Mouse (Mus musculus) frontal cortex, adult 2 months (tissue): Measurements from ENCODE around the gene Zfp768. TPM values are rescaled to one million over a fixed set of nuclear protein-coding genes. Genes with fewer than 3 reads are reported as not detected.
A peak's percentile ranks its signal among the peaks of the same experiment; 100 is the strongest.
"Not testable (repeated sequence)": the region's sequence is repeated elsewhere in the genome, so short reads cannot be mapped to it uniquely, and the experiment has no call there.

ENCODE experiments used
- DNase-seq, 2 experiments: peaks; one replicate each; pipeline ENCODE4 v3.0.0; 2022; ENCODE audit warnings: low spot score in 1 of 2; ENCODE audit errors: extremely low spot score in 1 of 2
- polyA plus RNA-seq: library from polyadenylated mRNA; depleted of rRNA; stranded (reverse); fragments of >200 nt; gene quantifications from 2 replicates; pipeline ENCODE4 v1.2.3, GENCODE M21; 2012; rRNA removed

The Zfp768 gene
- 14.8 and 16.2 TPM in 2 replicates for polyA plus RNA-seq

DNA sequence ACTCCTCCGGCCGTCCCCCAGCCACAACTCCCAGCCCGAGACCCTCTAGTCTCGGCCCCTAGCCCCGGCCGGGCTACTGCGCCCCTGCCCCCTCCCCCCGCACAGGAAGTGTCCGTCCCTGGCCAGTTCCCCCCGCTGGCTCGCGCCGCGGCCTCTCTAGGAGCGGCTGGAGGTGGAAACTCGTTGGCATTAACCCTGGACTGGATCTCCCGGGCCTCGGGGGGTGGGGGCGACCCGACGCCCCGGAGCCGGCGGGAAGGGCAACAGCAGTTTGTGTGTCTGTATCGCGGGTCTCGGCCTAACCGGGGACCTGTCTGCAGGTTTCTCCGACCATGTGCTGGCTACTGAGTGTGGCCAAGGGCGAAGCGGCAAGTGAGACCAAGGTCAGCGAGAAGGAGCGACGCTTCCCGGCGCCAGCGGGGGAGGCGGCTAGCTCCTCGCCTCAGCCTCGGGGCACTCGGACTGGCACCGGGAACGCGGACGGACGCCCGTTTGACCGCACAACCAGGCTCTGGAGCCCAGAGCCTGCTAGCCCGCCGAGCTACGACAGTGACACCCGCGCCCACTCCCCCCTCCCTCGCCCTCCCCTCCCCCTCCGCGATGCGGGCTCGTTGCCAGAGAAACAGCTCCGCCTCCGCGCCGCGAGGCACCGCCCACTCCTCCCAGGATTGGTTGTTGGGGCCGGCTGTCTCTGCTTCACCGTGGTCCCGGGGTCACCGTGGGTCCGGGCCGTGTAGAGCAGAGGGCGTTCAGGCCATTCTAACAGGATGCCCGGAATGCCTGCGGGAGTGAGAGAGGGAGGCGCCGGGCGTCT, at the start of gene Zfp768:
TSS of gene Zfp768 (minus strand) at position 78 of the 814 bp plus-strand sequence.
- DNase-seq, result peak; percentile 54 to 83

DNA sequence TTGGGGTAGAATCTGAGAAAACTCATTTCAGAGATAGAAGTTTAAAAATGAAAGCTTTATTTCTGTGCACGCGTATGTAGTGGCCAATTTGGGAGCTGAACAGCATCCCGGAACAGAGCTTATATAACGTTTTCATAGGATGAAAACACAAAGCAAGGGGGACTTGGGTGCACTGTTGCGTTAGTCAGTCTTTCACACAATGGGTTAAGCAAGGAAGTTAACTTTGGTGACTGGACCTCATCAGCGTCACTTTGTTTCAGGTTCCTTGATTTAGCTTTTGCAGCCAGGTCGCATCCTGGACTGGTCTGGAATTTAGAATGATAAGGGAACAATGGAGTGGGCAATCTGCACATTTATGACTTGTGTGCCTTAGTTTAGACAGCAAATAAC, 48.5 kb upstream of the Zfp768 start:
- no peak for DNase-seq

DNA sequence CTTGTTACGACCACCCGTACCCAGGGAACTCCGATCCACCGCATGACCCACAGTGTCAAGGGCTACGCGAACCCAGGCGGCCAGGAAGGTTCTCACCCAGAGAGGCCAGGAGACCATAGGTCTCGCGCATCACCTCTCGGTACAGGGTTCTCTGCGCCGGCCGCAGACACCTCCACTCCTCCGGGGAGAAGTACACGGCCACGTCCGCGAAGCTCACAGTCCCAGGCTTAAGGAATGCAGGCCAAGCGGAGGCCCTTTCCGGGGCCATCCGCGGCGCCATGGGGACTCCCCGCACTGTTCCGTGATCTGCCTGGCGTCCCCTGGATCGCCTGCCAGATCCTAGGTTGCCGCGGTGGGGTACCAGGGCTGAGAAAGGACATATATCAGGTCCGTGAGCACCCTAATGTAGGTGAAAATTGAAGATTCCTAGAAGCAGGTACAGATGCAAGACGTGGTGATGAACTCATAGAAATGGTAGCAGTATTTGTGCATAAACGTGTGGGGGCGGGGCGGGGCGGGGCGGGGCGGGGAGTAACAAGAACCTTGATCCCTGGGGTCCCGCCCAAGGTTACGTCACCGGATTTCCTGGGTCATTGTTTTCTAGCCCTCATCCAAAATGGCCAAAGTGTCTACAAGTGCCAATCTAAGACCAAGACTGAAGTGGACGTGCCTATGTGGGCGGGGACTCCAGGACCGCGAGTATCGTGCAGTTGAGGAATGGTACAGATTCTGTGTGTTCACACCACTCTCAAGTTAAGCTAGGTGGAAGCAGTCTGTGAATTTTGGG, 48.0 kb upstream of the Zfp768 start, which contains the start of gene E430018J23Rik:
TSS of gene E430018J23Rik (minus strand) at position 473 of the 787 bp plus-strand sequence.
- DNase-seq, result peak; percentile 97 to 99

DNA sequence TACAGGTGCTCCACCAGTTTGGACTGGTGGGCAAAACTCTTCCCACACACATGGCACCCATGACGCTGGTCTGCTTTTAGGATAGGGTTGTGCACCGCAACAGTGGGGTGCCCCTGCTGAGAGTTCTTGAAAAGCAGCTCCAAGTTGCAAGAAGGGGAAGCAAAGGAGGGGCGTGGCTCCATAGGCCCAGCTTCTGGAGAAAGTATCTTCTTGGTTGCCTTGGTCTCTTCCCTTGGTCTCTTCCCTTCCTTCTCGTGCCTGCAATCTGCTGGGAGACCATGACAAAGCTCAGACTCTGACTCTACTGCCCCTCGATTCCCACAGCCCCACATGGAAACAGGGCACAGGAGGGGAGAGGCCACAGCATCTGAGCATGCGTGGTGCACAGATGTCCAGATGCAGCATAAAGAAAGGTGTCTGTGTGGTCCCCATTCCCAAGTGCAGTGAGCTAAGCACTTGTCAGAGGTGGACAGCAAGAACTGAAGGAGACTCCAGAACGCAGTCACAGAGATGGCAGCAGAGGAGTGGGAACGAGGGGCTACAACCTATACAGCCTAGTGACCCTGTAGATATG, 46.9 kb upstream of the Zfp768 start:
- DNase-seq, result no peak

DNA sequence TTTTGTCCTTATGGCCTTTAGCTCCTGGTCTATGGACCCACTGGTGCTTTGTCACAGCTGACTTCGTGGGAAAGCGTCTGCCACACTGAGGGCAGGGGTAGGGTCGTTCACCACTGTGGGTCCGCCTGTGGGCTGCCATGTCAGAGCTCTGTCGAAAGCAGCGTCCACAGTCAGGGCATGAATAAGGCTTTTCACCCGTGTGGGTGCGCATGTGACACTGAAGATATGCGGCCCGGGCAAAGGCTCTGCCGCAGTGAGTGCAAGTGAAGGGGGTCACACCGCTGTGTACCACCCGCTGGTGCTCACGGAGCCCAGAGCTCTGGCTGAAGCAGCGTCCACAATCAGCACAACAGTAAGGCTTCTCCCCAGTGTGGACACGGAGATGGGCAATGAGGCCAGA, 46.1 kb upstream of the Zfp768 start:
- no peak for DNase-seq

DNA sequence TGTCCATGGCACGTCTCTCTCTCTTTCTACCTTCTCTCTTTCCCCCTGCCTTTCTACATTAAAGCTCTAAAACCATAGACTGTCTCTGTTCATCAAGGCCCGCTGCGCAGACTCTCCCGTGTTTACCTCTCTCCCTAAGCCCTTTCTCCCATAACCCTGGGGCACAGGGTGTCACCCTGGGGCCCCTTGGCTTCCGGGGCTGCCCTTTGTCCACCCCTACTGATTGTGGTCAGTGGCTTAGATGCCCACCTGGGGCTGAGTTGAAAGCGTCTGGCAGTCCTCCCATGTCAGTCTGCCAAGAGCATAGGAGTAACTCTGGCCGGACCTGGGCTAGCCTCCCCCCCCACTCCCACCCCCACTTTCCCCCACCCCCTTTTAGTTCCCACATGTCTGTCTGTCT, 44.9 kb upstream of the Zfp768 start:
- DNase-seq, result no peak

DNA sequence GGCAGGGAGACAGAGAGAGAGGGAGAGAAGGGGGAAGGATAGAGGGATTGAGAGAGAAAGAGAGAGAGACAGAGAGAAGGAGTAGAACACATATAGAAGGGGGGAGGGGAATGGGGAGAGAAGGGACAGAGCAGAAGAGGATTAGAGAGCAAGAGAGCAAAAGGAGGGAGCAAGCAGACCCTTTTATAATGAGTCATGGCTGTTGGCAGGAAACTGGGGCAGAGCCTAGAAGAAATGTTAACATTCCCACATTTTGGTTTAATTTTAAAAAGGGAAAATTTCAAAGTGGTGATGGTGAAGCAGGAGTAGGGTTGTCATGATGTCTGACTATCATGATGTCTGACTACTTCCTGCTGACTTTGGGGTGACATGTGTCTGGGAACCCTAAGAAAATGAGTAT, 42.8 kb upstream of the Zfp768 start:
- not testable (repeated sequence) for DNase-seq

DNA sequence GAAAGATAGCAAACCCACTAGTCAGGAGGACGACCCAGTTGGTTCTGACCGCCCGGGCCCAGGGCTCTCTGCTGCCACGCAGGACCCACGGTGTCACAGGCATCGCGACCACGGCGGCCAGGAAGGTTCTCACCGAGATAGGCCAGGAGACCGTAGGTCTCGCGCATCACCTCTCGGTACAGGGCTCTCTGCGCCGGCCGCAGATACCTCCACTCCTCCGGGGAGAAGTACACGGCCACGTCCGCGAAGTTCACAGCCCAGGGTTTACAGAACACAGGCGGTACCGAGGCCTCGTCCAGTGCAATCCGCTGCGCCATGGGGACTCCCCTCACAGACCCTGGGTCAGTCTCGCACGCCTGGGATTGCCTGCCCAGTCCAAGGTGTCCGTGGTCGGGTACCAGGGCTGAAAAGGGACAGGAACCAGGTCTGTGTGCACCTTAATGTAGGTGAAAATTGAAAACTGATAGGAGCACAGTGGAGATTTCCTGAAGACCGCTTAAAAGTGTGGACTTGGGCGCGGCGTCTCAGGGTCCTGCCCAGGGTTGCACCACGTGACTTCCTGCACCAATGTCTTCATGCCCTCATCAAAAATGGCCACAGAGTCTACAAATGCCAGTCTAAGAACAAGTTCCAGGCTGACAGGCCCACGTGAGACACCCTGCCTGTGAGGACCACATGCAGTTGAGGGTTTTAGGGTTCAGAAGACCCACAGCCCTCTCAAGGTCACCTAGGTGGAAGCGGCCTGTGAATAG, 41.4 kb upstream of the Zfp768 start, which contains the start of gene 9130019O22Rik:
TSS of gene 9130019O22Rik (minus strand) at position 526 of the 752 bp plus-strand sequence.
- DNase-seq, result peak; percentile 89 to 97

DNA sequence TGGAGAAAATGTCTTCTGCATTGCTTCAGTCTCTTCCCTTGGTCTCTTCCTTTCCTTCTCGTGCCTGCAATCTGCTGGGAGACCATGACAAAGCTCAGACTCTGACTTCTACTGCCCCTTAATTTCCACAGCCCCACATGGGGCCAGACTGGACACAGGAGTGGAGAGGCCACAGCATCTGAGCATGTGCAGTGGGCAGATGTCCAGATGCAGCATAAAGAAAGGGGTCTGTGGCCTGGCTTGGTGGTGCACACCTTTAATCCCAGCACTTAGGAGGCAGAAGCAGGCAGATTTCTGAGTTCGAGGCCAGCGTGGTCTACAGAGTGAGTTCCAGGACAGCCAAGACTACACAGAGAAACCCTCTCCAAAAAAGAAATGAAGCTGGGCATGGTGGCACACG, 40.2 kb upstream of the Zfp768 start:
- DNase-seq, result not testable (repeated sequence)

DNA sequence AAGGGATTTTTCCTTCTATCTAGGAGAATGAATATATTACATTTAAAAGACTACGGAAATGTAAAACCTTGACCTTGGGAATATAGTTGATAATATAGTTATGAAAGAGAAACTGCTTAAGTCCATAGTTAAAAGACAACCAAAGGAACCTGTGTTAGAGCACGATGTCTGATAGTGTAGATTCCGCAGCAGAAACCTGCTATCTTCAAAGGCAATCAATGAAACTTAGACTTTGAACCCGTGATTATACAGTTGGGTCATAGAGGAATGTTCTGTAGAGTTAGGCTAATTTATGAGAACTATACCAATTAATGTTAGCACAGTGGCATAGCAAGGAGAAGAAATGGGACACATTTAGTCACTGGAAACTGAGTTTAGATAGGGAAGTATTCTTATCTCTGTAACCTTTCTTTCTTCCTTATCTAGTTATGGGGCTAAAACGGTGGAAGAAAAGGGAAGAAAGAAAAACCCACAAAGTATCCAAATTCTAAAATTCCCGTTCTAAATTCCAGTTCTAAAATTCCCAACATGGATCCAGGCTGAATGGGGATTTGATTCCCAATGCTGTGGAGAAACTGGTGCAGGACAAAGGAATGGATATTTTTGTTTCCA, 33.0 kb upstream of the Zfp768 start:
- no peak for DNase-seq

DNA sequence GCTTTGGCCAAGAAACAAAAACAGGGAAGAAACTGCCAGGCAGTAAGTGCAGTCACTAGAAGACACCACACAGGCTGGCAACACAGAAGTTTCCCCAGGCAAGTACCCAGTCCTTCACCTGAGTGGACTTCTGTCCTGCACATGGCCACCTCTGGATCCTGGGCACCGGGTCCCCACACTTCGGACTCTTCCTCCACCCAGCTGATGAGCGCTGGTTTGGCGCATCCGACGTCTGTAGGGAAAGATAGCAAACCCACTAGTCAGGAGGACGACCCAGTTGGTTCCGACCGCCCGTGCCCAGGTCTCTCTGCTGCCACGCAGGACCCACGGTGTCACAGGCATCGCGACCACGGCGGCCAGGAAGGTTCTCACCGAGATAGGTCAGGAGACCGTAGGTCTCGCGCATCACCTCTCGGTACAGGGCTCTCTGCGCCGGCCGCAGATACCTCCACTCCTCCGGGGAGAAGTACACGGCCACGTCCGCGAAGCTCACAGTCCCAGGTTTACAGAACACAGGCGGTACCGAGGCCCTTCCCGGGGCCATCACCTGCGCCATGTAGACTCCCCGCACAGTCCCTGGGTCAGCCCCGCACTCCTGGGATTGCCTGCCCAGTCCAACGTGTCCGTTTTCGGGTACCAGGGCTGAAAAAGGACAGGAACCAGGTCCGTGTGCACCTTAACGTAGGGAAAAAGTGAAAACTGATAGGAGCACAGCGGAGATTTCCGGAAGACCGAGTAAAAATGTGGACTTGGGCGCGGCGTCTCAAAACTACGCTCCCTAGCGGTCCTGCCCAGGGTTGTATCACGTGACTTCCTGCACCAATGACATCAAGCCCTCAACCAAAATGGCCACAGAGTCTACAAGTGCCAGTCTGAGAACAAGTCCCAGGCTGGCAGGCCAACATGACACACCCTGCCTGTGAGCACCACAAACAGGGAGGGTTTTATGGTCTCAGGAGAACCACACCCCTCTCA, 30.2 kb upstream of the Zfp768 start, which contains the start of gene Zfp747:
TSS of gene Zfp747 (minus strand) at position 780 of the 975 bp plus-strand sequence.
- DNase-seq, result peak; percentile 90 to 97

DNA sequence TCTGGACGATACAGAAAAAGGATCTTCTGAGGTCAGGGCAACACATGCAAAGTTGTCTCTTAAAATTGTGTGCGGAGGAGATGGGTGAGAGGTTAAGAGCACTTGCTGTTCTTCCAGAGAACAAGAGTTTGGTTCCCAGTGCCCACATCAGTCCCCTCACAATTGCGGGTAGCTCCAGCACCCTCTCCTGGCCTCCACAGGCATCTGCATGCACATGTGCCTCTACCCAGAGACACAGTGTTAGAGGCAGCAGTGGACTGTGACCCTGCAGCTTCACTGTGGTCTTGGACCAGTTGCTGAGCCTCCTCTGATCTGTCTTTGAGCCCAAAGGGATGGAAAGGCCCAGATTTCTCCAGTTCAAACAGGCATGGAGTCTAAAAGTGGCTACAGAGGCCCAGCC, 26.5 kb upstream of the Zfp768 start:
- DNase-seq, result not testable (repeated sequence)

DNA sequence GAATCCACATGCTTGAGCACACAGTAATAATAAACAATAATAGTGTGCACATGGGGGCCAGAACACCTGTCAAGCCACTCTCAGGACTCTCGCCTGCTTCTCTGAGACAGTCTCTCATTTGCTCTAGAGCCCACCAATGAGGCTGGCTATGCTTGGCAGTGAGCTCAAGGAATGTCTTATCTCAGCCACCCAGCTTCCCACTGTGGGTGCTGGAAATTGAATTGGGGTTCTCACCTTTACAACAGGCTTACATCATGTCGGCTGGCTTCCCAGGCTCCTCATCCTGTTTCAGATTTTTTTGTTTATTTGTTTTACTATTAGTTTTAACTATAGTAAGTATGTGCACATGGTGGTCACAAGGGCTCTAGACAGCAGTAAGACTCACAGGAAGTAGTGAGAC, 25.8 kb upstream of the Zfp768 start:
- no peak for DNase-seq

DNA sequence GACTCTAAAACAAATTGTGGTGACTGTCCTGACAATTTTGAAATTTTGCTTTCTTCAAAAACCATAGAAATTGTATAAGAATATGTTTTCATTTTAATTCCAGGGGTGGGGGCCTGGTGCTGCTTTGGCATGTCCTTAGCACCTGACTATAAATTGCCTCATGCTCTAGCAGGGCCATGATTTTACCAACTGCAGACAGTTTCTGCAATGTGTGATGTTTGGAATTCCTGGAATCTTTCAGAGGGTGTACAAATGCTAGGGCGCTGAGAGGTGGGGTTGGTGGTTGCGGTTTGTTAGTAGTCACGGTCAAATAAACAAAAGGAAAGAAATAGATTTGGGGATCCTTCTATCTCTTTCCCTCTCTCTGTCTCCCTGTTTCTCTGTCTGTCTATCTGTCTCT, 20.9 kb upstream of the Zfp768 start:
- DNase-seq, result no peak

DNA sequence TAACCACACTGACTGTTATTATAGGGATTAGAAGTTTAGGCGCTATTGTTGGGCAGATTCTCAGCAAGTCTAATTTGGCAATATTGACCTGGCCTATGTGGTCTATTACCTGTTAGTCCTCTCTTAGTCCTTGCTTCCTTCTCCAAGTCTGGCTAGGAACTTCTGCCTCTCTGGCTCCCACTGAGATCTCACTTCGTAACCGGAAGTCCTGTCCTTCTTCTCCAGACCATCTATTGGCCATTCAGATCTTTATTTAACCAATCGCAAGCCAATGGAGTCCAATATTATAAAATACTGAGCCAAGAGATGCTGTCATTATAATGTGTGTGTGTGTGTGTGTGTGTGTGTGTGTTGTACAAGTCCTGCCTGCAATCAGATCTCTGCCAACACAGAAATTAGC, 18.8 kb upstream of the Zfp768 start:
- no peak for DNase-seq

DNA sequence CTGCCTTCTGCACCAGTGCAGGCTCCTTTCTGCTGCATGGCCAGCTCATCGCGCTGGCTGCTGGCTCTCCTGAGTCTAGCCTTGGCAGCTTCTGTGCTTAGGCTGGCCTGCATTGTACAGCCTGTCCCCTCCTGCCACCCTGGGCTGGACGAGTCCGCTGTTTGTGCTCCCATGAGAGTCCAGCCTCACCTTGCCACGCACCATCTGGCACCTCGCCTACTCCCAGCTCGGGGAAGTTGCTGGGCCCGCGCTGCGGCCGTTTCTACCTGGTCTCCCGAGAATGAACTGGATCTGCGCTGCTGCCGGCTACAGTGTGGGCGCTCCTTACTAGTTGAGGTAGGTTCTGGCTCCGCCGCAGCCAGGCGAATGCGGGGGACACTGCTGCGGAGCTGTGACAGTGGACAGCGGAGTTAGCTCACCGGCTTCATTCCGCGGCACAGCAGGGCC, 18.1 kb upstream of the Zfp768 start:
- peak in 1 of 2 experiments; percentile 37 for DNase-seq

DNA sequence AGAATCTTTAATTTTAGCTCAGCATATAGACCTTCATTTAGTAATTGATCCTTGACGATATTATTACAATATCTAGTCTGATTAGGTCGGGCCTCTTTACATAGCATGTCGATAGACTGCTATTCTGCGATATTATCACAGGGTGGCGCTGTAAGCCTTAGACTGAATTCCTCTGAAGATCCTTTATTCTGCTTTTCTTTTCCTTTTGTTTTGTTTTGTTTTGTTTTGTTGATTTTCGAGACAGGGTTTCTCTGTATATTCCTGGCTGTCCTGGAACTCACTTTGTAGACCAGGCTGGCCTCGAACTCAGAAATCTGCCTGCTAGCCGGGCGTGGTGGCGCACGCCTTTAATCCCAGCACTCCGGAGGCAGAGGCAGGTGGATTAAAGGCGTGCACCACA, 17.0 kb upstream of the Zfp768 start:
- DNase-seq, result peak in 1 of 2 experiments; percentile 55

DNA sequence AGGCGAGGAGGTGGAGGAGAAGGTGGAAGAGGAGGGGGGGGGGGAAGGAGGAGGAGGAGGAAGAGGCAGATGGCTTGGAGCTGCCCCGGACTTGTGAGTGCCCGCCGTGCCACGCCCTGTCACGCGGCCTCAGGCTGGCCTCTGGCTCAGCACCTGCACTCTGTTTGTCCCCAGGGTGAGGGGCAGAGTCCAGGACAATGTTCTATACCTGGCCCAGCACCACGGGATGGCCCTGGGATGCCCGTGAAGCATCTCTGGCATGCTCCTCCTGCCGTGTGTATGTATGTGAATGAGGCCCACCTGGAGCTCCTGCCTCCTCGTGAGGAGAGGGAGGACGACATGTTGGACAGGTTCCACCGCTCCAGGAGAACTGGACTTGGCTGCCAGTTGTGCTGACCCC, 16.1 kb upstream of the Zfp768 start:
- DNase-seq, result no peak

DNA sequence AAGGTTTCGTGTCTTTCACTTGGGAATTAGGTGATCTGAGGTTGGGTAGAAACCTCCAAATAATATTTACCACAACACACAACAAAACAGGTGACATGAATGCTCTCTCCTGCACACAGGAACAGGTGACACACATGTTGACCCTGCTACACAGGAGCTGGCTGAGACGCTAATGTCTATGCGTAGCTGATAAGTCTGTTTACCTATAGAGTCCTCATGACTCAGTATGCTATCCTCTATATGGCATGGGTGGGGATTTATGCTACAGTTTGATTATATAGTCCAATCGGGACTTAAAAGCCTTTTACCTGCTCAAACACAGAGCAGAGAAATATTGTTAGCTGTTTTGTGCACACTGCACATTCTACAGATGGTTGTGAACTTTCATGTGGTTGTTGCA, 14.9 kb upstream of the Zfp768 start:
- DNase-seq, result no peak
